Mouse (Mus musculus) kidney, adult 2 months (tissue): ENCODE results near the gene Ptpru.

Source experiments
- CTCF ChIP-seq: fragments of 200-500 bp; conservative IDR thresholded peaks from 2 replicates; pipeline ENCODE4 v1.5.1; 2011; ENCODE audit warnings: low read depth, mild to moderate bottlenecking, control low read depth, low read length, moderate library complexity, mixed read lengths; ENCODE audit not compliant: insufficient read depth, insufficient read length
- POLR2A ChIP-seq: fragments of 200-500 bp; IDR thresholded peaks from one replicate; pipeline ENCODE4 v1.6.1; 2011; ENCODE audit warnings: low read depth, low read length, control low read depth

DNA sequence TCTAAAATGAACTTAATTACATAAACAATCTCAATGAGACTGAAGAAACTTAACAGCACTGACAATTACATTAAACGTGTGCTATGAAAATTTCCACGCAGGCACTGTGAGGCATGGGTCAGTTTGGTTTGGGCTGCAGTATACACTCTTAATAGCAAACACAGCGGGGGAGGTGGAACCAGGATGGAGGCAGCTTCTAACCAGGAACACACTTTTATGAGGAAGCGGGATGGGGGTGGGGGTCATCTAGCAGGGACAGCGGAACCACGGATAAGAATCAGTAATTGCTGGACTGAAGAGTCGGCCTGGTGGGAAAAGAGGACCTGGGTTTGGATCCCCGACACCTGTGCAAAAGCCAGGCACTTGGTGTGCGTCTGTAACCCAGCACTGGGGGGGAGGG lies 34.2 kb downstream of the Ptpru start:
- TF ChIP-seq CTCF (no peak), POLR2A (no peak)
